Mouse (Mus musculus) kidney, adult 2 months (tissue): ENCODE measurements at regions not wholly inside any gene's neighbourhood (a gene's known extent, or its start where the extent isn't known, plus 50 kb on each side); places are given as distances from the start of the nearest gene placed in this dataset.

Experiments used
- CTCF ChIP-seq: fragments of 200-500 bp; conservative IDR thresholded peaks from 2 replicates; pipeline ENCODE4 v1.5.1; 2011; ENCODE audit warnings: low read depth, mild to moderate bottlenecking, control low read depth, low read length, moderate library complexity, mixed read lengths; ENCODE audit not compliant: insufficient read depth, insufficient read length
- POLR2A ChIP-seq: fragments of 200-500 bp; IDR thresholded peaks from one replicate; pipeline ENCODE4 v1.6.1; 2011; ENCODE audit warnings: low read depth, low read length, control low read depth

DNA sequence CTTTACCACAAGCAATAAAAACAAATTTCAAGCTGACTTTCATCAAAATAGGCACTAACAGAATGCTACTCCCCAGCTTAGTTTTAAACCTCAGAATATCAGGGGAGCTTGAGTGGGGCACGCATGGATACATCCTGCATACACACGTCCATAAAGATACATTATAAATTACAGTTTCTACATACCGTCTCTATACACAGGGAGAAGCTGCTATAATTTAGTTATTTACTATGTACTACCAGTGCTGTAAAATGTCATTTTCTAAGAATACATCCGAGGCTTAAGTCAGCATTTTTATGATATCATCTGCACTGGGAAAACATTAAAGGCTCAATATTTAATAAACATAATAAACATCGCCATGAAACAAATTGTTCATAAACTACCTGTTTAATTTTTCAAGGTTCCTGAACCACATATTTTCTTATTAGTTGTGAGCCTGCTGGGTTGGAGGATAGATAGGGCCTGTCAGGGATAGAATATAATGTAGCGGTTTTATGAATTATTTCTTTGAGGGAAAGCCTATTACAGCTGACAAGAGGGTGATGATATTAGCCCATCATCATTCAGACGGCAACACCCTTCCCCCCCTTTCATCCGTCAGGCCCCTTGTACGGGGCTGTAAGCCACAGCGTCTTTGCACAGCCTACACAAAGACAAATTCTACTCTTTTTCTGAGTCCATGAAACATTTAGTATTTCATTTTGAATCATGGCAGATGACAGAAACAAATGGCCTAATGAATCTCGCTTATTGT is 292.1 kb upstream of the Tmco5 start:
- TF ChIP-seq CTCF (no peak), POLR2A (no peak)
